Mouse (Mus musculus): Measurements from ENCODE around the gene Gm20814. TPM values are rescaled to one million over a fixed set of nuclear protein-coding genes. Genes with fewer than 3 reads are reported as not detected.
"Not testable (repeated sequence)": the region's sequence is repeated elsewhere in the genome, so short reads cannot be mapped to it uniquely, and the experiment has no call there.

The Gm20814 gene
- not detected in 2 replicates for polyA plus RNA-seq (2015; fragmentation: Nextera tagmentation; extraction: Ambion mirVana)

- H3K27me3 ChIP-seq; ATAC-seq (replicated peaks; ENCODE audit: low FRiP score): not testable (repeated sequence)
These were observed at the start of gene Gm20814 for GRCm38 (mm10) chrY:75195556-75195955. TSS of gene Gm20814 (plus strand) at chrY:75195856.

More at GRCm38 (mm10) chrY:75195556-75195955, at the start of gene Gm20814:
- WGBS = no CpG with 5 or more reads among the region's 6 CpGs
- not testable (repeated sequence) for H3K4me1 ChIP-seq; H3K36me3 ChIP-seq; H3K9me3 ChIP-seq (replicated peaks); H3K9ac ChIP-seq; H3K4me3 ChIP-seq (replicated peaks); H3K4me2 ChIP-seq; H3K27ac ChIP-seq

Measured in kidney, embryonic 15.5 days (tissue).